Mouse (Mus musculus): ENCODE data around the gene Rimkla. TPM values are rescaled to one million over a fixed set of nuclear protein-coding genes. Genes with fewer than 3 reads are reported as not detected.

Gene Rimkla
- polyA plus RNA-seq, 1 experiment, result not detected

GRCm38 (mm10) chr4:119473150-119473549 is 19.3 kb downstream of the Rimkla start:
- TF ChIP-seq POLR2A (IDR thresholded peaks at IDR 0.05; ENCODE audit: borderline replicate concordance, low read depth, low read length) (no peak), CTCF (IDR thresholded peaks at IDR 0.05; ENCODE audit: low read depth, low read length) (no peak)
- Histone ChIP-seq H3K4me3 (ENCODE audit: insufficient read depth, low read length) (no peak overlapping the region), H3K4me1 (ENCODE audit: control insufficient read depth, insufficient read depth, low read length) (0 out of 2 replicates have a peak, but pooled peaks cover 2% of the 10 kb centered on the region), H3K27ac (ENCODE audit: insufficient read depth, low read depth, low read length) (no peak overlapping the region)

- Histone ChIP-seq H3K27ac (ENCODE audit: insufficient read depth, low read depth, low read length) (no peak overlapping the region), H3K4me3 (ENCODE audit: insufficient read depth, low read length) (no peak overlapping the region), H3K4me1 (ENCODE audit: control insufficient read depth, insufficient read depth, low read length) (0 out of 2 replicates have a peak, but pooled peaks cover 4% of the 10 kb centered on the region)
- no peak for TF ChIP-seq CTCF (IDR thresholded peaks at IDR 0.05; ENCODE audit: low read depth, low read length)
- TF ChIP-seq POLR2A (IDR thresholded peaks at IDR 0.05; ENCODE audit: borderline replicate concordance, low read depth, low read length), result no peak
Measured at GRCm38 (mm10) chr4:119472545-119472944, 19.9 kb downstream of the Rimkla start.

- H3K4me3 ChIP-seq (ENCODE audit: insufficient read depth, low read length), result no peak overlapping the region
- 0 out of 2 replicates have a peak, but pooled peaks cover 7% of the 10 kb centered on the region for H3K4me1 ChIP-seq (ENCODE audit: control insufficient read depth, insufficient read depth, low read length)
- TF ChIP-seq CTCF (IDR thresholded peaks at IDR 0.05; ENCODE audit: low read depth, low read length) (no peak), POLR2A (IDR thresholded peaks at IDR 0.05; ENCODE audit: borderline replicate concordance, low read depth, low read length) (no peak)
- H3K27ac ChIP-seq (ENCODE audit: insufficient read depth, low read depth, low read length), result no peak overlapping the region
Measured at GRCm38 (mm10) chr4:119467720-119468380, 24.6 kb downstream of the Rimkla start.

- Histone ChIP-seq H3K4me3 (ENCODE audit: insufficient read depth, low read length) (no peak overlapping the region), H3K27ac (ENCODE audit: insufficient read depth, low read depth, low read length) (no peak overlapping the region), H3K4me1 (ENCODE audit: control insufficient read depth, insufficient read depth, low read length) (0 out of 2 replicates have a peak, but pooled peaks cover 7% of the 10 kb centered on the region)
- no peak for TF ChIP-seq CTCF (IDR thresholded peaks at IDR 0.05; ENCODE audit: low read depth, low read length)
- no peak for TF ChIP-seq POLR2A (IDR thresholded peaks at IDR 0.05; ENCODE audit: borderline replicate concordance, low read depth, low read length)
Measured at GRCm38 (mm10) chr4:119465841-119466240, 26.6 kb downstream of the Rimkla start.

GRCm38 (mm10) chr4:119463756-119464419 is 28.5 kb downstream of the Rimkla start:
- Histone ChIP-seq H3K27ac (ENCODE audit: insufficient read depth, low read depth, low read length) (no peak overlapping the region), H3K4me1 (ENCODE audit: control insufficient read depth, insufficient read depth, low read length) (0 out of 2 replicates have a peak, but pooled peaks cover 7% of the 10 kb centered on the region), H3K4me3 (ENCODE audit: insufficient read depth, low read length) (no peak overlapping the region)
- TF ChIP-seq POLR2A (IDR thresholded peaks at IDR 0.05; ENCODE audit: borderline replicate concordance, low read depth, low read length), result no peak
- TF ChIP-seq CTCF (IDR thresholded peaks at IDR 0.05; ENCODE audit: low read depth, low read length), result no peak

- TF ChIP-seq CTCF (IDR thresholded peaks at IDR 0.05; ENCODE audit: low read depth, low read length) (no peak), POLR2A (IDR thresholded peaks at IDR 0.05; ENCODE audit: borderline replicate concordance, low read depth, low read length) (no peak)
- no peak overlapping the region for H3K27ac ChIP-seq (ENCODE audit: insufficient read depth, low read depth, low read length)
- no peak overlapping the region for H3K4me3 ChIP-seq (ENCODE audit: insufficient read depth, low read length)
- H3K4me1 ChIP-seq (ENCODE audit: control insufficient read depth, insufficient read depth, low read length), result 0 out of 2 replicates have a peak, but pooled peaks cover 5% of the 10 kb centered on the region
Measured at GRCm38 (mm10) chr4:119462858-119463755, 29.3 kb downstream of the Rimkla start.

- 0 out of 2 replicates have a peak, but pooled peaks cover 3% of the 10 kb centered on the region for H3K4me1 ChIP-seq (ENCODE audit: control insufficient read depth, insufficient read depth, low read length)
- no peak overlapping the region for H3K4me3 ChIP-seq (ENCODE audit: insufficient read depth, low read length)
- H3K27ac ChIP-seq (ENCODE audit: insufficient read depth, low read depth, low read length), result no peak overlapping the region
- TF ChIP-seq POLR2A (IDR thresholded peaks at IDR 0.05; ENCODE audit: borderline replicate concordance, low read depth, low read length) (no peak), CTCF (IDR thresholded peaks at IDR 0.05; ENCODE audit: low read depth, low read length) (no peak)
Measured at GRCm38 (mm10) chr4:119462457-119462856, 30.0 kb downstream of the Rimkla start.

GRCm38 (mm10) chr4:119460728-119461141 is 31.7 kb downstream of the Rimkla start:
- Histone ChIP-seq H3K4me1 (ENCODE audit: control insufficient read depth, insufficient read depth, low read length) (0 out of 2 replicates have a peak, but pooled peaks cover 3% of the 10 kb centered on the region), H3K27ac (ENCODE audit: insufficient read depth, low read depth, low read length) (no peak overlapping the region), H3K4me3 (ENCODE audit: insufficient read depth, low read length) (no peak overlapping the region)
- no peak for TF ChIP-seq POLR2A (IDR thresholded peaks at IDR 0.05; ENCODE audit: borderline replicate concordance, low read depth, low read length)
- TF ChIP-seq CTCF (IDR thresholded peaks at IDR 0.05; ENCODE audit: low read depth, low read length), result no peak

GRCm38 (mm10) chr4:119460296-119460695 is 32.1 kb downstream of the Rimkla start:
- Histone ChIP-seq H3K4me1 (ENCODE audit: control insufficient read depth, insufficient read depth, low read length) (0 out of 2 replicates have a peak, but pooled peaks cover 3% of the 10 kb centered on the region), H3K4me3 (ENCODE audit: insufficient read depth, low read length) (no peak overlapping the region), H3K27ac (ENCODE audit: insufficient read depth, low read depth, low read length) (no peak overlapping the region)
- TF ChIP-seq POLR2A (IDR thresholded peaks at IDR 0.05; ENCODE audit: borderline replicate concordance, low read depth, low read length), result no peak
- no peak for TF ChIP-seq CTCF (IDR thresholded peaks at IDR 0.05; ENCODE audit: low read depth, low read length)
